Mouse (Mus musculus): ENCODE data around the gene Ttll9. TPM values are rescaled to one million over a fixed set of nuclear protein-coding genes. Genes with fewer than 3 reads are reported as not detected.

Gene Ttll9
- polyA plus RNA-seq (2012; rRNA removed): 4.5 and 5.8 TPM in 2 replicates

DNA sequence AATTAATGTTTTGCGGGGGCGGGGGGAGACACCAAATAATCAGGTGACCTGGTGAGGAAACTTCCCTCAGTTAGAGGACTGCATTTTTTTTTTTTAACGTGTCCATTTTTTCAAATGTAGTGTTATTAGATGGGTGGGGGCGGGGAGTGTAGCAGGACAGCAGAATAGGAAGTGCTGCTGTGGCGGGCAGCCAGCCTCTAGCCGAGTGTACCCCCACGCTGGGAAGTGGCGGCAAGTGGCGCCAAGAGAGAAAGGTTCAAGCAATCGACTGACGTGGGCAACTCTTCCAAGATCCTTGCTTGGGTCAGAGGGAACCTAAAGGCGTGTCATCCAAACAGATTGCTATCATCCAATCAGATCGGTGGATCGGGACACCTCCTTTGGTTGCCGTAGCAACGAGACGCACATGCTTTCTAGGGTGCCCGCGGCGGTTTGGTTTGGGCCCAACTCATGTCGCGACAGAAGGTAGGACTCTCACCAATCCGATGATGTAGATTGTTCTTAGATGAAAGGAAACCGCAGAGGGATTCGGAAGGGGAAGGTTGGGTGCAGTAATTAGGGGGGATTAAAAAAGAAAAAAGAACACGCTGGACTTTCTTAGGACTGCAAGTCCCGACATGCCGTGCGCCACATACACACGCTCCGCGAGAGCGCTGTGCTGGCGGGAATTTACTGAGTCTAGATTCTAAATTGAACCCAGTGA lies at the start of gene Ttll9:
TSS of gene Ttll9 (plus strand) at position 395 of the 703 bp plus-strand sequence.
- no peak for TF ChIP-seq CTCF (IDR thresholded peaks at IDR 0.05; ENCODE audit: borderline replicate concordance, extremely low read depth, insufficient read depth, insufficient read length)
- no peak for TF ChIP-seq POLR2A (IDR thresholded peaks at IDR 0.05; ENCODE audit: borderline replicate concordance, extremely low read depth, insufficient read depth, insufficient read length, poor library complexity, severe bottlenecking)
- DNase-seq (ENCODE audit: low read depth): peak; percentile 95

DNA sequence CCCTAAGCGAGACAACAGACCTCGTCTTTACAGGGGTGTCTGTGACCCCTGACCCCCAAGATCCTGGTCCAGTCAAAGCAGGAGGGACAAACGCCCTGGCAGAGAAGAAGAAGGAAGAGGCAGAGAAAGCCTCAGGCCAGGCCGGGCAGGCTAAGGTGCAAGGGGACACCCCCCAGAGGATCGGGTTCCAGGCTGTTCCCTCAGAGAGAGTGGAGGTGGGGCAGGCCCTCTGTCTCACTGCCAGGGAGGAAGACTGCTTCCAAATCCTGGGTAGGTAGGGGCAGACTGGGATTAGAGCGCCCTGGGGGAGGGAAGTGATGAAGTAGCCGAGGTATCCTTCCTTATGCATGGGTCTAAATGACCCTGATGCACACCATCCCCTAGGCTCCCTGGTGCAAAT lies 48.8 kb upstream of the Ttll9 start:
- DNase-seq (ENCODE audit: low read depth): no peak

DNA sequence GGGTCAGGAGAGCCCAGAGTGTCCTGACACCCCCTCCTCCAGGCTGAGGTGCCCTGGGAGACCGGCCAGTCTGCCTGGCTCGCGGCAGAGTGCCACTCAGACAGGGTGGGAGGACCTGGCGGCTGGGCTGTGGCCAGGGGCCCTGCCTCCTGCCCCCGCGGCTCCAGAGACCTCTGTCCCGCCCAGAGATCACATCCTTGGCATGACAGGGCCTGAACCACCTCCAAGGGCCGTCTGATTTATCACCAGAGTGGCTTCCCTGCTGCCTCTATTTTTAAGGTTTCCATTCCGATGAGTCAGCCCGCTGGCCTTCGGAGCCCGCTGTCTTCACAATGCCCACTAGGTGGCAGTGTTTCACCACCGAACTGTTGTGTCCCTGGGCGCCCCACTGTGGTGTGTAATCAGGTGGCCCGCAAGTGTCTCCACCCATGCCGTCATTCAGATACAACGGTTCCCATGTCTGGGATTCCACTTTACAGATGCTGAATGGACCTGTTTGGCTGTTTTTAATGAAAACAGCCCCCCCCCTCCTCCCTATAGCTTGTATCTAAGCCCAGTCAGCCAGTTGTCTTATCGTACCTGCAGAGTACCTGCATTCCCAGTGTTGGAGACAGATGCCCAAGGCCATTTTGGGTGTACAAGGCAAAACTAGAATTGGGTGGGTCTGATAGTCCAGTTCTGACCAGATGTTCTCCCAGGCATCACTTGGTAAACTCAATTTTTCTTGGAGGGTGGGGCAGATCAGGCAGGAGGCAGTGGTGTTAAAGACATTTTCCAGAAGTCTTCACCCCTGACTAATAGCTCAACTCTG lies 47.8 kb upstream of the Ttll9 start:
- TF ChIP-seq CTCF (IDR thresholded peaks at IDR 0.05; ENCODE audit: borderline replicate concordance, extremely low read depth, insufficient read depth, insufficient read length): peak; percentile 97
- no peak for TF ChIP-seq POLR2A (IDR thresholded peaks at IDR 0.05; ENCODE audit: borderline replicate concordance, extremely low read depth, insufficient read depth, insufficient read length, poor library complexity, severe bottlenecking)
- DNase-seq (ENCODE audit: low read depth): peak; percentile 87

More for the DNA sequence above, 48.8 kb upstream of the Ttll9 start:
- TF ChIP-seq CTCF (IDR thresholded peaks at IDR 0.05; ENCODE audit: borderline replicate concordance, extremely low read depth, insufficient read depth, insufficient read length): no peak
- no peak for TF ChIP-seq POLR2A (IDR thresholded peaks at IDR 0.05; ENCODE audit: borderline replicate concordance, extremely low read depth, insufficient read depth, insufficient read length, poor library complexity, severe bottlenecking)

DNA sequence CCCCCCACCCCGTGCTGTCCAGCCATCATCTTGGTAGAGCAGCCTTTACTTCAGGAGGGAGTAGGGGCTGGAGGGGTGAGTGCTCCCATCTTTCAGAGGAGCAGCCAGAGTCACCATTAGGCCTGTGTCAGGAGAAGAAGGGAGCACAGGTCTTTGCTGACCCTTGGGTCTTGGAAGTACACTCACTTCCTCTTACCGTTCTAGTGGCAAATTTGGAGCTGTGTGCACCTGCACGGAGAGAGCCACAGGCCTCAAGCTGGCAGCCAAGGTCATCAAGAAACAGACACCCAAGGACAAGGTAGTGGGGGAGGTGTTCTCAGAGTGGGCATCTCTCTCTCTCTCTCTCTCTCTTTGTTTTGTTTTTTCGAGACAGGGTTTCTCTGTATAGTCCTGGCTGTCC lies 46.8 kb upstream of the Ttll9 start:
- TF ChIP-seq CTCF (IDR thresholded peaks at IDR 0.05; ENCODE audit: borderline replicate concordance, extremely low read depth, insufficient read depth, insufficient read length) (no peak), POLR2A (IDR thresholded peaks at IDR 0.05; ENCODE audit: borderline replicate concordance, extremely low read depth, insufficient read depth, insufficient read length, poor library complexity, severe bottlenecking) (no peak)

DNA sequence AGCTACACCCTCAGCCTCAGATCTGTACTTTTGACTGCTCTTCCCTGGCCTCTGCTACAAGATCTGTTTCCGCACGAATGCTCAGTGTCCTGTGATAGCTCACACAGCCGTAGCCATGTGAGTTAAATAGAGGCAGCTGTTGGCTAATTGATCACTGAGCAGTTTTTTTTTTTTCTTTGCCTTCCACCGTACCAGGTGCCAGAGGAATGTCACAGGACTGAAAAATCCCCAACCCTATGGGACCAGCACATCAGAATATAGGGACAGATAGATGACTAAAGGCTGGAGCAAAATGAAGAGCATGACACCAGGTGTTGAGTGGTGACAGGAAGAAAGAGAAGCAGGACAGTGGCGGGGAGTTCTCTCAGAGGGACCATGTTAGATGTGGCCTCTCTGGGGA lies 46.2 kb upstream of the Ttll9 start:
- no peak for TF ChIP-seq CTCF (IDR thresholded peaks at IDR 0.05; ENCODE audit: borderline replicate concordance, extremely low read depth, insufficient read depth, insufficient read length)
- no peak for DNase-seq (ENCODE audit: low read depth)

More for the DNA sequence above, 46.8 kb upstream of the Ttll9 start:
- no peak for DNase-seq (ENCODE audit: low read depth)

DNA sequence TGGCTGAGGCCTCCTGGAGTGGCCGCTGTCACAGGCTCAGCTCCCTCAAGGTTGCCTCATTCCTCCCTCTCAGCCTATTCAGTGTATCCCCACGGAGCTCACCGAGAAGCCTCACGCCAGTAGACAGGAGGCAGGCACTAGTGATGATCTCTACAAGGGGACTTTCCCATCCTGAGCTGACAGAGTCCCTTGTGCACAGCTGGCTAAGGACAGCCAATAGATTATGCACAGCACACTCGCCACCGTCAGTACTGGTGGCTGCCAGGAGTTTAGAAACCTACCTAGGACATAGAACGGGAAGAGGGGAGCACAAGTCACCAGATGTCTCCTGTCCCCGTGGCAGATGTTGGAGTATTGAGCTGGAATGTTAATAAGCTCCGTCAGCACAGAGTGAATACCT lies 44.6 kb upstream of the Ttll9 start:
- no peak for TF ChIP-seq CTCF (IDR thresholded peaks at IDR 0.05; ENCODE audit: borderline replicate concordance, extremely low read depth, insufficient read depth, insufficient read length)
- no peak for TF ChIP-seq POLR2A (IDR thresholded peaks at IDR 0.05; ENCODE audit: borderline replicate concordance, extremely low read depth, insufficient read depth, insufficient read length, poor library complexity, severe bottlenecking)

DNA sequence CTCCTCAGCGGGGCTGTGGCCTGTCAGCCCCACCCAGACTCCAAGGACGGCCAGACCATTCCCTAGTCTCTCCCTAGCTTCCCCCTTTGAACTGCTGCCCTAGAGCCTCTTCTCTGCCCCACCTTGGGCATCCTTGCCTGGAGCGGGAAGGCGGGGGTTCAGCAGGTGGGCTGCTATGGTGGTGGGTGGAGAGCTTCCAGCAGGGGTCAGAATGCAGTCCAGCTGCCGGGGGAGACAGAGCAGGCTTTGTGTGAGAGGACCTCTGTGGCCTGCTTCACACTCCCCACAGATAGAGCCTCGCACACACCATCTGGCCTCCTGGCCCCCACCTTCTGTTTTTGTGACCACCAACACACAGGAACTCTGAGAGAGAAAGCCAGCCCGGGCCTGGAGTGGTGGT lies 39.9 kb upstream of the Ttll9 start:
- TF ChIP-seq CTCF (IDR thresholded peaks at IDR 0.05; ENCODE audit: borderline replicate concordance, extremely low read depth, insufficient read depth, insufficient read length): no peak
- no peak for TF ChIP-seq POLR2A (IDR thresholded peaks at IDR 0.05; ENCODE audit: borderline replicate concordance, extremely low read depth, insufficient read depth, insufficient read length, poor library complexity, severe bottlenecking)
- DNase-seq (ENCODE audit: low read depth): no peak

More for the DNA sequence above, 44.6 kb upstream of the Ttll9 start:
- DNase-seq (ENCODE audit: low read depth): no peak

DNA sequence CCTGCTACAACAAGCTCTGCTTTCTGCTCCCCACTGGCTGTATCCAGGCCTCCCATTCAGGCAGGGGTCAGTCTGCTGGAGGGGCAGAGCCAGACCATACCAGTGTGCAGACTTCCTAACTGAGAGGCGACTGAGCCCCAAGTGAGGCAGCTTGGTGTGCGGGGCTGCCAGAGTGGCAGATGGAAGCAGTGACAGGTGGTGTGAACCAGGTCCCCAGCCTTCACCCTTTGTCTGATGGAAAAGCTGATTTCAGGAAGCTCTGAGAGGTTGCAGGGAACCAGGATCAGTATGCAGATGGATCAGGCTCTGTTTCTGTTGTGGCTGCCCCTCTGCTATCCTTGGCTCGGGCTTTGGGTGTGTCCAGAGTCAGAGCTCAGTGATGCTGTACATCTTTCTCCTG lies 38.7 kb upstream of the Ttll9 start:
- DNase-seq (ENCODE audit: low read depth): peak; percentile 56
- TF ChIP-seq POLR2A (IDR thresholded peaks at IDR 0.05; ENCODE audit: borderline replicate concordance, extremely low read depth, insufficient read depth, insufficient read length, poor library complexity, severe bottlenecking) (no peak), CTCF (IDR thresholded peaks at IDR 0.05; ENCODE audit: borderline replicate concordance, extremely low read depth, insufficient read depth, insufficient read length) (no peak)

DNA sequence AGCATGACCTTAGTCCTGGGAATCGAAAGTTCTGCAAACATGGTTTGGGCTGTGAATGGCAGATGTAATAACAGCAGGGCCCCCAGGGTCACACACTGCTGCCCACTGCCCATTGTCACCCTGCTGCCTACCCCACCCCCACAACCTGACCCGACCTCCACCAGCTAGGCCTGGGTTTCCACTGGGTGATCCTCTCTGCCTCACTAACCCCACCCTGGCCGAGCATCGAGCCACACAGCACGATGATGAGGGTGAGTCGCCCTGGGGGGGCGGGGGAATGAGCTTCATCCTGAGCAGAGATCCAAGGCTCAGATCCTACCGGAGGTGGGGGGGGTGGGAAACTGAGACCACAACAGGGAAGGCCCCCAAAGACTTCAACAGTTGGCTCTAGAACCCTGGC lies 38.2 kb upstream of the Ttll9 start:
- TF ChIP-seq POLR2A (IDR thresholded peaks at IDR 0.05; ENCODE audit: borderline replicate concordance, extremely low read depth, insufficient read depth, insufficient read length, poor library complexity, severe bottlenecking) (no peak), CTCF (IDR thresholded peaks at IDR 0.05; ENCODE audit: borderline replicate concordance, extremely low read depth, insufficient read depth, insufficient read length) (no peak)
- DNase-seq (ENCODE audit: low read depth): no peak

DNA sequence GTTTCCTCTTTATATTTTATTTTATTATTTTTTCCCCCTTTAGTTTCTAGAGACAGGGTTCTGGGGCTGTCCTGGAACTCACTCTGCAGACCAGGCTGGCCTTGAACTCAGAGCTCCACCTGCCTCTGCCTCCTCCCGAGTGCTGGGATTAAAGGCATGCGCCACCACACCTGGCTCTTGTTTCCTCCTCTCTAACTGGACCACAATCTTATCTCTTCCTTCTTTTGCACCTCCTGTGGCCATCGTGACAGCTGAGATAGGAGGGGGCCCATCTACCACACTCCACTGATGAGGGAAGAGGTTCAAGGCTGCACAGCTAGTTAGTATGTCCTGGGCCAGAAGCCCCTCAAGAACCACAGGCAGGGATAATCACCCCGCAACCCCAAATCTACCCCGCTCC lies 37.7 kb upstream of the Ttll9 start:
- TF ChIP-seq CTCF (IDR thresholded peaks at IDR 0.05; ENCODE audit: borderline replicate concordance, extremely low read depth, insufficient read depth, insufficient read length) (no peak), POLR2A (IDR thresholded peaks at IDR 0.05; ENCODE audit: borderline replicate concordance, extremely low read depth, insufficient read depth, insufficient read length, poor library complexity, severe bottlenecking) (no peak)
- no peak for DNase-seq (ENCODE audit: low read depth)

DNA sequence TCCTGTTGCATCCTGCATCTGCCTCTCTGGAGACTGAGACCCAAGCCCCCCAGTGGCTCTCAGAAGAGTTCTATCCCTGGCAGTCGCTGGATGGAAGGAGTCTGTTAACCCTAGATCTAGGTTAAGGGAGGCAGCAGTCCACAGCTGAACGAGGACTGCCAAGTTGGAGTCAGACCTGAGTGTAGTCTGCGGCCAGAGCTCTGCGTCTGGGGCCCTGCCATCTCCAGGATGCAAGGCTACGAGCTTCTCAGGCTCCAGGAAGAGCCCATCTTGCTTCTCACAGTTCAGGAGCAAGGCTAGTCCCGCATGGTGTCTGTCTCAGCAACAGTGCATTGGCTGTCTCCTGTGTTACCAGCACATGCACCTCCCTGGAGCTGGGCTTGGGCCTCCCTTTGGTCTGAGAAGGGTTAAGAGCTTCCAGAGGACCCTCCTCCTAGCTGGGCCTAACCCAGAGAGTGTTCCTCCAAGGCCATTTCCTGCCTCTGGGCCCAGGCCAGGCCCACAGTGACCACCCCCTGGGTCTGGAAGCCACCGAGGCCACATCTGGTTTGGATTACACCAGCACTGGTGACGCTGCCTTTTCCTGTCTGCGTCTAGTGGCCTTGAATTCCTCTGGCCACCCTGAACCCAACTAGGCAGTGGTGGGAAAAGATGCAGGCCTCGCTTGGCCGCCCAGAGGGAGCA lies 37.0 kb upstream of the Ttll9 start:
- TF ChIP-seq CTCF (IDR thresholded peaks at IDR 0.05; ENCODE audit: borderline replicate concordance, extremely low read depth, insufficient read depth, insufficient read length) (no peak), POLR2A (IDR thresholded peaks at IDR 0.05; ENCODE audit: borderline replicate concordance, extremely low read depth, insufficient read depth, insufficient read length, poor library complexity, severe bottlenecking) (no peak)
- DNase-seq (ENCODE audit: low read depth): no peak

Data from brain, embryonic 14.5 days (tissue).